Mouse (Mus musculus) midbrain, embryonic 13.5 days (tissue): Measurements from ENCODE around the gene Atp11a. TPM values are rescaled to one million over a fixed set of nuclear protein-coding genes. Genes with fewer than 3 reads are reported as not detected.

Experiments
- ATAC-seq: fragments of 200-750 bp; cut with Nextera tagmentation; 2 replicates; pipeline ENCODE4 v1.8.0; 2017; ENCODE audit warnings: mild to moderate bottlenecking, moderate TSS enrichment, moderate library complexity
- H3K27ac ChIP-seq: fragments of 300-500 bp; sonication (generic); 2 replicates; pipeline ENCODE4 v1.5.1; 2015; ENCODE audit warnings: inconsistent platforms, mild to moderate bottlenecking, moderate library complexity
- H3K27me3 ChIP-seq: fragments of 300-500 bp; sonication (generic); 2 replicates; pipeline ENCODE4 v1.6.1; 2015; ENCODE audit warnings: mild to moderate bottlenecking, inconsistent platforms
- H3K36me3 ChIP-seq: fragments of 300-500 bp; sonication (generic); 2 replicates; pipeline ENCODE4 v1.6.1; 2015; ENCODE audit warnings: mild to moderate bottlenecking, inconsistent platforms
- H3K4me1 ChIP-seq: fragments of 300-500 bp; sonication (generic); replicated peaks from 2 replicates; pipeline ENCODE4 v1.6.1; 2015; ENCODE audit warnings: inconsistent platforms
- H3K4me2 ChIP-seq: fragments of 300-500 bp; sonication (generic); replicated peaks from 2 replicates; pipeline ENCODE4 v1.6.1; 2015; ENCODE audit warnings: moderate library complexity, mild to moderate bottlenecking, inconsistent platforms
- H3K4me3 ChIP-seq: fragments of 300-500 bp; sonication (generic); replicated peaks from 2 replicates; pipeline ENCODE4 v1.5.1; 2015; ENCODE audit warnings: mild to moderate bottlenecking, inconsistent platforms
- H3K9ac ChIP-seq: fragments of 300-500 bp; sonication (generic); replicated peaks from 2 replicates; pipeline ENCODE4 v1.6.1; 2015; ENCODE audit warnings: mild to moderate bottlenecking, inconsistent platforms
- H3K9me3 ChIP-seq: fragments of 300-500 bp; sonication (generic); 2 replicates; pipeline ENCODE4 v1.6.1; 2016; ENCODE audit warnings: mild to moderate bottlenecking, inconsistent platforms
- WGBS: fragments of 180-500 bp; shearing (Covaris S2); methylation state at CpG from one replicate; pipeline ENCODE4 v1.1.7; 2015; 5-methylcytosine and 5-hydroxymethylcytosine counted together
- polyA plus RNA-seq: library from polyadenylated mRNA; unstranded; fragments of >200 nt; fragmentation: Nextera tagmentation; extraction: Ambion mirVana; gene quantifications from 2 replicates; pipeline ENCODE4 v1.2.1, GENCODE M21; 2015

Atp11a gene
- polyA plus RNA-seq, 1 experiment from 2014 or later: 9.9 TPM

GRCm38 (mm10) chr8:12825236-12825635 is 68.4 kb downstream of the Atp11a start:
- Histone ChIP-seq H3K4me2 (no peak overlapping the region), H3K4me1 (0 out of 2 replicates have a peak, but pooled peaks cover 4% of the 10 kb centered on the region), H3K9me3 (no peaks in the 10 kb centered on the region), H3K4me3 (no peak overlapping the region), H3K27ac (no peak overlapping the region), H3K9ac (no peak overlapping the region), H3K36me3 (peaks cover 77% of the 10 kb centered on the region), H3K27me3 (no peaks in the 10 kb centered on the region)
- WGBS: 73% methylated on average over 6 of the region's 6 CpGs
- no peak for ATAC-seq

- Histone ChIP-seq H3K4me1 (0 out of 2 replicates have a peak, but pooled peaks cover 4% of the 10 kb centered on the region), H3K9ac (no peak overlapping the region), H3K4me2 (no peak overlapping the region), H3K27me3 (no peaks in the 10 kb centered on the region), H3K27ac (no peak overlapping the region), H3K9me3 (no peaks in the 10 kb centered on the region), H3K4me3 (no peak overlapping the region), H3K36me3 (peaks cover 75% of the 10 kb centered on the region)
- ATAC-seq: no peak
- 88% methylated on average over 8 of the region's 8 CpGs for WGBS
These were observed 68.9 kb downstream of the Atp11a start for GRCm38 (mm10) chr8:12825686-12826237.

- H3K4me1 ChIP-seq: peaks cover 13% of the 10 kb centered on the region
- no peaks in the 10 kb centered on the region for H3K27me3 ChIP-seq
- no peak overlapping the region for H3K27ac ChIP-seq
- no peak overlapping the region for H3K4me3 ChIP-seq
- peaks cover 68% of the 10 kb centered on the region for H3K36me3 ChIP-seq
- no peak overlapping the region for H3K9ac ChIP-seq
- 89% methylated on average over 9 of the region's 9 CpGs for WGBS
- no peak overlapping the region for H3K4me2 ChIP-seq
- no peaks in the 10 kb centered on the region for H3K9me3 ChIP-seq
- ATAC-seq: no peak
These were observed 70.3 kb downstream of the Atp11a start for GRCm38 (mm10) chr8:12827124-12827523.

- Histone ChIP-seq H3K4me3 (no peak overlapping the region), H3K4me2 (no peak overlapping the region), H3K27ac (no peak overlapping the region), H3K4me1 (peaks cover 21% of the 10 kb centered on the region), H3K27me3 (no peaks in the 10 kb centered on the region), H3K9ac (no peak overlapping the region), H3K9me3 (no peaks in the 10 kb centered on the region), H3K36me3 (peaks cover 63% of the 10 kb centered on the region)
- 88% methylated on average over 6 of the region's 6 CpGs for WGBS
- ATAC-seq: no peak
These were observed 71.5 kb downstream of the Atp11a start for GRCm38 (mm10) chr8:12828298-12828697.

- ATAC-seq: 0 out of 2 replicates have a peak, but pooled peaks have one; percentile 29
- peaks cover 65% of the 10 kb centered on the region for H3K36me3 ChIP-seq
- WGBS: 45% methylated on average over 1 of the region's 1 CpGs
These were observed 72.6 kb downstream of the Atp11a start for GRCm38 (mm10) chr8:12829381-12829780.

GRCm38 (mm10) chr8:12831659-12832589 is 75.1 kb downstream of the Atp11a start:
- H3K9ac ChIP-seq: no peak overlapping the region
- peaks cover 65% of the 10 kb centered on the region for H3K36me3 ChIP-seq
- H3K9me3 ChIP-seq: no peaks in the 10 kb centered on the region
- H3K4me3 ChIP-seq: no peak overlapping the region
- 57% methylated on average over 7 of the region's 7 CpGs for WGBS
- H3K27ac ChIP-seq: peak overlapping the region; percentile 81
- H3K27me3 ChIP-seq: no peaks in the 10 kb centered on the region
- ATAC-seq: peak; percentile 76
- no peak overlapping the region for H3K4me2 ChIP-seq
- H3K4me1 ChIP-seq: peaks cover 21% of the 10 kb centered on the region

More at GRCm38 (mm10) chr8:12829381-12829780, 72.6 kb downstream of the Atp11a start:
- no peaks in the 10 kb centered on the region for H3K9me3 ChIP-seq
- no peak overlapping the region for H3K9ac ChIP-seq
- peaks cover 21% of the 10 kb centered on the region for H3K4me1 ChIP-seq
- no peak overlapping the region for H3K4me3 ChIP-seq
- no peak overlapping the region for H3K27ac ChIP-seq
- no peak overlapping the region for H3K4me2 ChIP-seq
- H3K27me3 ChIP-seq: no peaks in the 10 kb centered on the region

- ATAC-seq: no peak
- WGBS: 93% methylated on average over 5 of the region's 5 CpGs
- Histone ChIP-seq H3K9me3 (no peaks in the 10 kb centered on the region), H3K9ac (no peak overlapping the region), H3K36me3 (peaks cover 68% of the 10 kb centered on the region), H3K27me3 (no peaks in the 10 kb centered on the region), H3K4me1 (peaks cover 21% of the 10 kb centered on the region), H3K27ac (no peak overlapping the region), H3K4me3 (no peak overlapping the region), H3K4me2 (no peak overlapping the region)
These were observed 76.8 kb downstream of the Atp11a start for GRCm38 (mm10) chr8:12833616-12834015.

GRCm38 (mm10) chr8:12840834-12841233 is 84.0 kb downstream of the Atp11a start:
- no peaks in the 10 kb centered on the region for H3K4me1 ChIP-seq
- H3K9ac ChIP-seq: no peak overlapping the region
- H3K9me3 ChIP-seq: no peaks in the 10 kb centered on the region
- no peak overlapping the region for H3K4me2 ChIP-seq
- H3K36me3 ChIP-seq: peaks cover 78% of the 10 kb centered on the region
- no peak for ATAC-seq
- 90% methylated on average over 7 of the region's 7 CpGs for WGBS
- H3K27me3 ChIP-seq: no peaks in the 10 kb centered on the region
- no peak overlapping the region for H3K4me3 ChIP-seq
- H3K27ac ChIP-seq: no peak overlapping the region

GRCm38 (mm10) chr8:12842342-12842995 is 85.7 kb downstream of the Atp11a start:
- WGBS: 95% methylated on average over 11 of the region's 11 CpGs
- H3K36me3 ChIP-seq: peaks cover 73% of the 10 kb centered on the region
- H3K9ac ChIP-seq: no peak overlapping the region
- no peak overlapping the region for H3K27ac ChIP-seq
- no peak overlapping the region for H3K4me3 ChIP-seq
- ATAC-seq: no peak
- no peak overlapping the region for H3K4me2 ChIP-seq
- H3K9me3 ChIP-seq: no peaks in the 10 kb centered on the region
- H3K27me3 ChIP-seq: no peaks in the 10 kb centered on the region
- H3K4me1 ChIP-seq: no peaks in the 10 kb centered on the region

GRCm38 (mm10) chr8:12844347-12844950 is 87.6 kb downstream of the Atp11a start:
- 93% methylated on average over 16 of the region's 16 CpGs for WGBS
- Histone ChIP-seq H3K4me3 (no peak overlapping the region), H3K27ac (no peak overlapping the region), H3K9me3 (no peaks in the 10 kb centered on the region), H3K36me3 (peaks cover 72% of the 10 kb centered on the region), H3K4me1 (no peaks in the 10 kb centered on the region), H3K9ac (no peak overlapping the region), H3K4me2 (no peak overlapping the region), H3K27me3 (no peaks in the 10 kb centered on the region)
- ATAC-seq: no peak

GRCm38 (mm10) chr8:12846447-12846846 is 89.6 kb downstream of the Atp11a start:
- Histone ChIP-seq H3K36me3 (peaks cover 85% of the 10 kb centered on the region), H3K4me2 (no peak overlapping the region), H3K27ac (no peak overlapping the region), H3K4me3 (no peak overlapping the region), H3K27me3 (no peaks in the 10 kb centered on the region), H3K9ac (no peak overlapping the region), H3K9me3 (no peaks in the 10 kb centered on the region), H3K4me1 (no peaks in the 10 kb centered on the region)
- no peak for ATAC-seq
- 91% methylated on average over 6 of the region's 6 CpGs for WGBS

- no peaks in the 10 kb centered on the region for H3K27me3 ChIP-seq
- no peaks in the 10 kb centered on the region for H3K4me1 ChIP-seq
- H3K36me3 ChIP-seq: peaks cover 57% of the 10 kb centered on the region
- H3K4me3 ChIP-seq: no peak overlapping the region
- H3K4me2 ChIP-seq: no peak overlapping the region
- WGBS: 90% methylated on average over 10 of the region's 10 CpGs
- no peaks in the 10 kb centered on the region for H3K9me3 ChIP-seq
- ATAC-seq: no peak
- no peak overlapping the region for H3K9ac ChIP-seq
- no peak overlapping the region for H3K27ac ChIP-seq
These were observed 94.4 kb downstream of the Atp11a start for GRCm38 (mm10) chr8:12851241-12851640.
